Mouse (Mus musculus): Measurements from ENCODE around the gene Erbb3.

DNA sequence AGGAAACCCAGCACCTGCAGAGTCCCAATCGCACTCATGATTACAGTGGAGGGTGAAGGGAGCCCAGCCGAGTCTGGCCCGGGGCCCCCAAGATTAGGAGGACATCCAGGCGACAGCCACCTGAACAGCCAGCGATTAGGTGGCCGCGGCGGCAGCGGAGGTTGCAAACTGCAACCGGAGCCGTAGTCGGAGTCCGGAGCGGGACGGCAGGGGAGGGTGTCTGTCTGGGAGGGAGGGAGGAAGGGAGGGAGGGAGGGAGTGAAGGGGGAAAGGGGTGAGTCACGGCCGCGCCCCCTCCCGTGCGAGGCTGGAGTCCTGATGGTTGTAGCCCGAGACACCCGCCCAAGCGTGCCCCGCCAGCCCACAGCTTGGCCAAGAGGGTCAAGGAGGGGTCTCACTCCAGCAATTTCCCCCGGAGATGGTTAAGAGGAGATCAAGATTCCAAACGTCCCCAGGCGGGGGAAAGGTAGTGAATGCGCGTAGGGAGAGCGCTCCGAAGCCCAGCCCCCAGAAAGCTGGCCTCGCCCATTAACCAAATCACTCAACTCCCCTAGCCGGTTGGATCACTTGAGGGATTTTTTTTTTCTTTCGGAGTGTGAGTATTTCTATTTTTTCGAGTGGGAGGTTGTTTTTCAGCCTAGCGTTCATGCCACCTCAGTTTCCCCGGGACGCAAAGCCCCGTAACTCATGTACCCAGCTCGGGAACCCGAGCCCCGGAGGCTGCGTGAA lies at the start of gene Erbb3:
- no peak for TF ChIP-seq POLR2A (IDR thresholded peaks at IDR 0.05; ENCODE audit: control insufficient read depth, low read depth, low read length)
- no peak for TF ChIP-seq CTCF (IDR thresholded peaks at IDR 0.05; ENCODE audit: control insufficient read depth, insufficient read depth, insufficient replicate concordance, low read depth, low read length)

Measured in testis, adult 2 months (tissue).